Mouse (Mus musculus) MEL (cell line): ENCODE data around the gene Map3k3. TPM values are rescaled to one million over a fixed set of nuclear protein-coding genes. Genes with fewer than 3 reads are reported as not detected.
A peak's percentile ranks its signal among the peaks of the same experiment; 100 is the strongest.

ENCODE experiments used
- DNase-seq: peaks from one replicate; pipeline ENCODE4 v3.0.0; 2011; ENCODE audit warnings: low read depth, low spot score
- H3K27ac ChIP-seq: 2 replicates; pipeline ENCODE4 v1.5.1; 2012; ENCODE audit warnings: low read depth, mild to moderate bottlenecking, control low read depth, low read length, moderate library complexity; ENCODE audit not compliant: control insufficient read depth
- H3K27me3 ChIP-seq, 2 experiments: fragments of 150-350 bp in 1 of 2; sonication (generic) in 1 of 2; 2 replicates each; pipeline ENCODE4 v1.6.1; 2012; ENCODE audit warnings: low read length in 2 of 2, mild to moderate bottlenecking in 2 of 2, improper control_type of control experiment in 1 of 2, moderate library complexity in 1 of 2; ENCODE audit not compliant: insufficient read depth in 2 of 2, control insufficient read depth in 1 of 2
- H3K36me3 ChIP-seq, 2 experiments: 2 replicates each; pipeline ENCODE4 v1.6.1; 2012 to 2014; ENCODE audit warnings: low read length in 2 of 2, improper control_type of control experiment in 1 of 2, inconsistent platforms in 1 of 2, mild to moderate bottlenecking in 1 of 2; ENCODE audit not compliant: insufficient read depth in 2 of 2, control insufficient read depth in 1 of 2
- H3K4me1 ChIP-seq, 2 experiments: fragments of 150-350 bp in 1 of 2; sonication (generic) in 1 of 2; 2 replicates each; pipeline ENCODE4 v1.6.1; 2012; ENCODE audit warnings: low read length in 2 of 2, improper control_type of control experiment in 1 of 2, mild to moderate bottlenecking in 1 of 2; ENCODE audit not compliant: insufficient read depth in 2 of 2, control insufficient read depth in 1 of 2
- H3K4me3 ChIP-seq, 2 experiments: fragments of 150-350 bp in 1 of 2; sonication (generic) in 1 of 2; 2 replicates each; pipeline ENCODE4 v1.5.1; 2012; ENCODE audit warnings: low read depth in 2 of 2, low read length in 2 of 2, mild to moderate bottlenecking in 2 of 2, moderate library complexity in 2 of 2, control low read depth in 1 of 2, improper control_type of control experiment in 1 of 2; ENCODE audit not compliant: control insufficient read depth in 1 of 2, insufficient read depth in 1 of 2
- H3K79me2 ChIP-seq: 2 replicates; pipeline ENCODE4 v1.6.1; 2012; ENCODE audit warnings: mild to moderate bottlenecking, low read length, moderate library complexity; ENCODE audit not compliant: control insufficient read depth, poor library complexity, insufficient read depth
- H3K9ac ChIP-seq: 2 replicates; pipeline ENCODE4 v1.6.1; 2012; ENCODE audit warnings: low read depth, mild to moderate bottlenecking, control low read depth, low read length, moderate library complexity; ENCODE audit not compliant: control insufficient read depth, poor library complexity, severe bottlenecking
- H3K9me3 ChIP-seq: fragments of 150-350 bp; sonication (generic); replicated peaks from 2 replicates; pipeline ENCODE4 v1.6.1; 2012; ENCODE audit warnings: mild to moderate bottlenecking, low read length, improper control_type of control experiment, moderate library complexity; ENCODE audit not compliant: insufficient read depth
- CHD1 ChIP-seq: IDR thresholded peaks from 2 replicates; pipeline ENCODE4 v1.6.1; 2012; ENCODE audit warnings: low read depth, mild to moderate bottlenecking, inconsistent platforms, low read length, improper control_type of control experiment
- CHD2 ChIP-seq: IDR thresholded peaks from 2 replicates; pipeline ENCODE4 v1.6.1; 2011; ENCODE audit warnings: low read length, improper control_type of control experiment
- CTCF ChIP-seq, 3 experiments: IDR thresholded peaks in 2 of 3; conservative IDR thresholded peaks in 1 of 3; 2 replicates each; pipeline ENCODE4 v1.5.1; 2011 to 2012; ENCODE audit warnings: low read length in 3 of 3, low read depth in 2 of 3, mild to moderate bottlenecking in 2 of 3, improper control_type of control experiment in 1 of 3, inconsistent platforms in 1 of 3, mixed read lengths in 1 of 3, moderate library complexity in 1 of 3; ENCODE audit not compliant: control insufficient read depth in 1 of 3, insufficient read depth in 1 of 3, poor library complexity in 1 of 3, severe bottlenecking in 1 of 3
- E2F4 ChIP-seq: IDR thresholded peaks from 2 replicates; pipeline ENCODE4 v1.6.1; 2011; ENCODE audit warnings: low read depth, low read length, improper control_type of control experiment, borderline replicate concordance
- ELF1 ChIP-seq: IDR thresholded peaks from 2 replicates; pipeline ENCODE4 v1.6.1; 2014; ENCODE audit warnings: low read depth, mild to moderate bottlenecking, inconsistent platforms, low read length, improper control_type of control experiment, moderate library complexity
- EP300 ChIP-seq, 2 experiments: IDR thresholded peaks; 2 replicates each; pipeline ENCODE4 v1.6.1; 2011; ENCODE audit warnings: improper control_type of control experiment in 2 of 2, low read length in 2 of 2, low read depth in 1 of 2, mild to moderate bottlenecking in 1 of 2
- ETS1 ChIP-seq: IDR thresholded peaks from 2 replicates; pipeline ENCODE4 v1.6.1; 2012; ENCODE audit warnings: low read depth, mild to moderate bottlenecking, inconsistent platforms, low read length, improper control_type of control experiment, moderate library complexity
- HCFC1 ChIP-seq: IDR thresholded peaks from 2 replicates; pipeline ENCODE4 v1.6.1; 2012; ENCODE audit warnings: low read depth, mild to moderate bottlenecking, inconsistent platforms, low read length, improper control_type of control experiment, moderate library complexity
- KAT2A ChIP-seq: conservative IDR thresholded peaks from 2 replicates; pipeline ENCODE4 v1.6.1; 2012; ENCODE audit warnings: low read depth, low read length, improper control_type of control experiment, inconsistent platforms
- MAFK ChIP-seq: IDR thresholded peaks from 2 replicates; pipeline ENCODE4 v1.6.1; 2011; ENCODE audit warnings: low read depth, mild to moderate bottlenecking, low read length, improper control_type of control experiment, borderline replicate concordance
- MAX ChIP-seq: IDR thresholded peaks from 2 replicates; pipeline ENCODE4 v1.6.1; 2011; ENCODE audit warnings: low read length, improper control_type of control experiment
- MEF2A ChIP-seq: IDR thresholded peaks from 2 replicates; pipeline ENCODE4 v1.6.1; 2014; ENCODE audit warnings: low read depth, mild to moderate bottlenecking, inconsistent platforms, low read length, improper control_type of control experiment; ENCODE audit not compliant: poor library complexity, insufficient replicate concordance, severe bottlenecking; ENCODE audit errors: extremely low read depth
- MYB ChIP-seq: IDR thresholded peaks from 2 replicates; pipeline ENCODE4 v1.6.1; 2011; ENCODE audit warnings: mild to moderate bottlenecking, low read depth, low read length, improper control_type of control experiment
- MYC ChIP-seq: IDR thresholded peaks from 2 replicates; pipeline ENCODE4 v1.6.1; 2011; ENCODE audit warnings: low read depth, mild to moderate bottlenecking, low read length, improper control_type of control experiment, moderate library complexity
- NRF1 ChIP-seq: IDR thresholded peaks from 2 replicates; pipeline ENCODE4 v1.6.1; 2014; ENCODE audit warnings: low read depth, mild to moderate bottlenecking, inconsistent platforms, low read length, improper control_type of control experiment, moderate library complexity; ENCODE audit not compliant: poor library complexity, insufficient read depth, severe bottlenecking
- POLR2AphosphoS2 ChIP-seq: IDR thresholded peaks from 2 replicates; pipeline ENCODE4 v1.6.1; 2011; ENCODE audit warnings: low read length, improper control_type of control experiment
- POLR2AphosphoS5 ChIP-seq: IDR thresholded peaks from 2 replicates; pipeline ENCODE4 v1.6.1; 2012; ENCODE audit warnings: low read depth, borderline replicate concordance, mild to moderate bottlenecking, inconsistent platforms, low read length, moderate library complexity, mixed read lengths
- RAD21 ChIP-seq: IDR thresholded peaks from 2 replicates; pipeline ENCODE4 v1.6.1; 2011; ENCODE audit warnings: mild to moderate bottlenecking, low read depth, low read length, improper control_type of control experiment
- RCOR1 ChIP-seq: IDR thresholded peaks from 2 replicates; pipeline ENCODE4 v1.6.1; 2012; ENCODE audit warnings: low read depth, mild to moderate bottlenecking, inconsistent platforms, low read length, improper control_type of control experiment
- SIN3A ChIP-seq: IDR thresholded peaks from 2 replicates; pipeline ENCODE4 v1.6.1; 2012; ENCODE audit warnings: low read length, improper control_type of control experiment, inconsistent platforms
- TAL1 ChIP-seq: IDR thresholded peaks from 2 replicates; pipeline ENCODE4 v1.6.1; 2012; ENCODE audit warnings: mild to moderate bottlenecking, inconsistent platforms, low read length, moderate library complexity, mixed read lengths
- TCF12 ChIP-seq: IDR thresholded peaks from 2 replicates; pipeline ENCODE4 v1.6.1; 2014; ENCODE audit warnings: low read depth, mild to moderate bottlenecking, inconsistent platforms, low read length, improper control_type of control experiment, moderate library complexity
- UBTF ChIP-seq: IDR thresholded peaks from 2 replicates; pipeline ENCODE4 v1.6.1; 2012; ENCODE audit warnings: low read depth, mild to moderate bottlenecking, inconsistent platforms, low read length, improper control_type of control experiment, moderate library complexity, borderline replicate concordance; ENCODE audit not compliant: insufficient read depth
- USF1 ChIP-seq: IDR thresholded peaks from 2 replicates; pipeline ENCODE4 v1.6.1; 2014; ENCODE audit warnings: low read depth, mild to moderate bottlenecking, inconsistent platforms, low read length, improper control_type of control experiment, moderate library complexity
- USF2 ChIP-seq, 2 experiments: IDR thresholded peaks; 2 replicates each; pipeline ENCODE4 v1.6.1; 2011 to 2012; ENCODE audit warnings: improper control_type of control experiment in 2 of 2, low read length in 2 of 2, borderline replicate concordance in 1 of 2, inconsistent platforms in 1 of 2, low read depth in 1 of 2, mild to moderate bottlenecking in 1 of 2; ENCODE audit not compliant: insufficient read depth in 1 of 2
- ZC3H11A ChIP-seq: IDR thresholded peaks from 2 replicates; pipeline ENCODE4 v1.6.1; 2012; ENCODE audit warnings: low read depth, mild to moderate bottlenecking, inconsistent platforms, low read length, improper control_type of control experiment
- ZKSCAN1 ChIP-seq: IDR thresholded peaks from 2 replicates; pipeline ENCODE4 v1.6.1; 2012; ENCODE audit warnings: low read depth, mild to moderate bottlenecking, inconsistent platforms, low read length, improper control_type of control experiment, moderate library complexity
- ZMIZ1 ChIP-seq: IDR thresholded peaks from 2 replicates; pipeline ENCODE4 v1.6.1; 2012; ENCODE audit warnings: low read depth, mild to moderate bottlenecking, inconsistent platforms, low read length, improper control_type of control experiment, moderate library complexity
- ZNF384 ChIP-seq: IDR thresholded peaks from 2 replicates; pipeline ENCODE4 v1.6.1; 2012; ENCODE audit warnings: low read depth, mild to moderate bottlenecking, inconsistent platforms, low read length, improper control_type of control experiment
- polyA plus RNA-seq, 2 experiments: library from polyadenylated mRNA; stranded (reverse) in 1 of 2; unstranded in 1 of 2; fragments of >175 nt in 1 of 2; fragments of >200 nt in 1 of 2; gene quantifications; 2 replicates each; pipeline versions ENCODE4 v1.2.1 to v1.2.4; 2012; ENCODE audit warnings: low replicate concordance in 2 of 2, low read depth in 1 of 2; ENCODE audit not compliant: insufficient read length in 2 of 2, insufficient read depth in 1 of 2, missing spikeins in 1 of 2
- total RNA-seq: library from RNA; depleted of rRNA; stranded (reverse); fragments of 300-350 nt; gene quantifications from 2 replicates; pipeline ENCODE4 v1.2.3, GENCODE M21; 2012

Gene Map3k3
- total and polyA plus RNA-seq, 3 experiments, result 10.5 to 14.3 TPM; not detected in 1

DNA sequence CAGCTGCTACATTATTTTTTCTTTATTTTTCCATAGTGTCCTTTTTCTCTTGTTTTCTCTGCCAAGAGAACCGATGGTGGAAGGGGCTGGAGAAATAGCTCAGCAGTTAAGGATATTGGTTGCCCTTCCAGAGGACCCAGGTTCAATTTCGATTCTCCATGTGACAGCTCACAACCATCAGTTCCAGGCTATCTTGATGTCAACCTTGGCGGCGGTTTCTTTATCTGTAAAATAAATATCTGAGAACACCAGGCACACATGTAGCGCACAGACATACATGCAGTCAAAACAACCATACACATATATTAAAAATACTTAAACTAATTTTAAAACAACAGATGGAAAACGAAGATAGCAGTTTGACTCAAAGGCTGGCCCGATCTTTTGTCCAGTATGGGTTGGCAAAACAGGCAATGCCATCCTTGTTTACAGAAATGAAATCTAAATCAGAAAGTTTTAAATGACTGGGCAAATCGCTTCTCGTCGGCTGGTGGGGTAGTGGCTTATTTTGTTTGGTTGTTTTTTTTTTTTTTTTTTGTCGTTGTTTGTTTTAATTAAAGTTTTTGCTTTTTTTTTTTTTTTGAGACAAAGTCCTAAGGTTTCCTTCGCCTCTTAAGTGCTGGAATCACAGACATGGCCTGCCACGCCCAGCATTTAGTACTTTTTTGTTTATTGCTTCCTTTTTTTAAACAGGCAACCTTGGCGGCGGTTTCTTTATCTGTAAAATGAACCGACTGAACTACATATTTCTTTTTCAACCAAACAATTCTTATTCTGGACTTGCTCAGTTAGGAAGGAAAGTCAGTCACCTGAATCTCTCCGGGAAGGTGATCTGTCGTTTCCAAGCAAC lies 19.1 kb upstream of the Map3k3 start (continued):
- no peak for TF ChIP-seq NRF1
- TF ChIP-seq MAFK, result 0 out of 2 replicates have a peak, but pooled peaks have one; percentile 12
- TF ChIP-seq KAT2A, result no peak; the same call in 1 of the 2 replicates
- TF ChIP-seq MYC, result no peak
- TF ChIP-seq EP300 (IDR thresholded peaks at IDR 0.05; ENCODE audit: low read depth in 1 of 2, low read length in 2 of 2), result peak; percentile 69 to 84
- peak; percentile 53 for TF ChIP-seq TAL1
- TF ChIP-seq USF1, result peak; percentile 63; the same call in 1 of the 2 replicates
- no peak; the same call in 1 of the 2 replicates for TF ChIP-seq ZMIZ1
- TF ChIP-seq RAD21, result no peak; the same call in 1 of the 2 replicates
- no peak for TF ChIP-seq HCFC1
- peak; percentile 82 for TF ChIP-seq ETS1
- TF ChIP-seq, all 39 proteins: peak for 12

DNA sequence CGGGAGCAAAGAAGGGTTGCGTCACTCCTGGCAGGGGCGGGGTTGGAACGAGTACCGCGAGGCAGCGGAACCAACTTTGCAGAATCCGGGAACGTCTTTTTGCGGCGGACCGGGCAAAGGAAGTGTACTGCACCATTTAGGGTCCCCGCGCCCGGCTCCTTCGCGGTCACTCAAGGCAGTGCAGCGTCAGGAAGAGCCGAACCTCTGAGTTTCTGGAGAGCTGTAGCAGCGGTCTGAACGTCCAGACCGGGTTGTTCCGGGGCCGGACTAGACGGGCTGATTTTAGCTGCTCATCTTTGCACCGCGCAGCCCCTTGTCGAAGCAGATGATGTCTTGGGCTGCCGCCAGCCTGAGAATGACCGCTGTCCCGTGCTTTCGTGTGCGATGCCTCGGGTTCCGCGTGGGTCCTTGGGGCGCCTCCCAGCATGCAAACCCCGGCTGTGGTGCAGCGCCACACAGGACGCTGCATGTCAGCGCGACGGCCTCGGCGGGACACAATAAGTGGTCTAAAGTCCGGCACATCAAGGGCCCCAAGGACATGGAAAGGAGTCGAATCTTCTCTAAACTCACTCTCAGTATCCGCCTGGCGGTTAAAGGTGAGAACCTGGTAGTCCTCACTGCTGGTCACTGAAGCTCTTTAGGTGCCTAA lies 18.4 kb upstream of the Map3k3 start, which contains the start of gene Taco1:
Taco1 (plus strand) TSS at position 139 of the 649 bp plus-strand sequence.
- H3K4me3 ChIP-seq, result peak within 1 kb of the TSS; percentile 66 to 76
- peaks cover 5% of the 10 kb centered on the region for H3K79me2 ChIP-seq
- H3K9me3 ChIP-seq, result no peaks in the 10 kb centered on the region
- peak within 1 kb of the TSS; percentile 76 for H3K9ac ChIP-seq
- H3K27me3 ChIP-seq, result no peaks in the 10 kb centered on the region
- peak within 1 kb of the TSS; percentile 66 for H3K27ac ChIP-seq
- DNase-seq, result peak; percentile 99
- H3K4me1 ChIP-seq, result peaks cover 3 to 5% of the 10 kb centered on the region in 2 experiments
- H3K36me3 ChIP-seq, result peaks cover 0 to 7% of the 10 kb centered on the region in 2 experiments; a peak in 2 of 4 replicates
- TF ChIP-seq MYB (peak; percentile 11; the same call in 1 of the 2 replicates), ZC3H11A (no peak), SIN3A (peak; percentile 98), MEF2A (no peak), RCOR1 (no peak), USF1 (peak; percentile 47), POLR2AphosphoS5 (no peak), USF2 (IDR thresholded peaks at IDR 0.05; ENCODE audit: borderline replicate concordance in 1 of 2, insufficient read depth in 1 of 2, low read depth in 1 of 2, low read length in 2 of 2) (no peak), CHD1 (0 out of 2 replicates have a peak, but pooled peaks have one; percentile 82), E2F4 (peak; percentile 45; the same call in 1 of the 2 replicates), ZKSCAN1 (no peak), CHD2 (no peak; the same call in 1 of the 2 replicates), CTCF (IDR thresholded peaks at IDR 0.05 in 2 of 3, conservative IDR thresholded peaks at IDR 0.05 in 1 of 3; ENCODE audit: control insufficient read depth in 1 of 3, insufficient read depth in 1 of 3, low read depth in 2 of 3, low read length in 3 of 3, poor library complexity in 1 of 3, severe bottlenecking in 1 of 3) (peak in 2 of 3 experiments; percentile 4 to 9; a peak in 1 of 6 replicates), ELF1 (peak; percentile 72; the same call in 1 of the 2 replicates), NRF1 (no peak), RAD21 (no peak), POLR2AphosphoS2 (peak; percentile 89), ZMIZ1 (peak; percentile 86), TCF12 (peak; percentile 88), MAFK (no peak), TAL1 (no peak), MYC (peak; percentile 84), ZNF384 (no peak), MAX (peak; percentile 88), UBTF (0 out of 2 replicates have a peak, but pooled peaks have one; percentile 82)
